Mouse (Mus musculus): ENCODE data around the gene Sart1. TPM values are rescaled to one million over a fixed set of nuclear protein-coding genes. Genes with fewer than 3 reads are reported as not detected.
A peak's percentile ranks its signal among the peaks of the same experiment; 100 is the strongest.
"Not testable (repeated sequence)": the region's sequence is repeated elsewhere in the genome, so short reads cannot be mapped to it uniquely, and the experiment has no call there.

The Sart1 gene
- total RNA-seq, 4 experiments from 2014 or later = 75.2 to 101 (median 98.6) TPM

- DNase-seq = no peak
These were observed 25.3 kb upstream of the Sart1 start for GRCm38 (mm10) chr19:5413840-5414239.

GRCm38 (mm10) chr19:5411961-5412360 lies 23.5 kb upstream of the Sart1 start:
- DNase-seq = no peak

DNA sequence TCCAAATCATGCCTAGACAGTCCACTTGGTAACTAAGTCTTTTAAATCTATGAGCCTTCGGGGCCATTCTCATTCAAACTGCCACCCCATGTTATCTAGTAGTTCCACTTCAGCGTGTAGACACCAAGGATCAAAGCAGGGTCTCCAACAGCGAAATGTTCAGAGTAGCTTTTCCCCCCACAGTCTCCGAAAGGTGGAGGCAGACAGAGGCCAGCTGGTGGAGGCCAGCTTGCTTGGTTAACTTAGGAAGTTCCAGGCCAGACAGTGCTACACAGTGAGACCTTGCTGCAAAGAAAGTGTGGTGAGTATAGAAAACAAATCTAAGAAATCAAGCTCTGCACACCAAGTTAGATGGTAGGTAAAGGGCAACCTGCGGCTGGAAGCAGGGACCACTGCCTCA lies 22.1 kb upstream of the Sart1 start:
- no peak for DNase-seq

DNA sequence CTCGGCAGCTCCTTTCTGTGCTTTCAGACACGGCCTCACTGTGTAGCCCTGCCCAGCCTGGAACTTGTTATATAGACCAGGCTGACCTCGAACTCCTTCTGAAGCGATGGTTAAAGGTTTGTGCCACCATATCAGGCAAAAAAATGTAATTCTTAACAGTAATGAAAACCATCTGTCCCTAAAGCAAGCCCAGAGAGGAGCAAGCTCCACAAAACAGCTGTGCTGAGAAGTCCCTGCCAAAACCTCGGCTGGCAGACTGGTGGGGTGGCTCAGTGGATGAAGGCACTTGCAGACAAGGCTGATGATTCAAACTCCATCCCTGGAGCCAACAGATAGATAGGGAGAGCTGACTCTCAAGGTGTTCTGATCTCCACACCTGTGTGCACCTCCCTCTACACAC lies 20.6 kb upstream of the Sart1 start:
- no peak for DNase-seq

DNA sequence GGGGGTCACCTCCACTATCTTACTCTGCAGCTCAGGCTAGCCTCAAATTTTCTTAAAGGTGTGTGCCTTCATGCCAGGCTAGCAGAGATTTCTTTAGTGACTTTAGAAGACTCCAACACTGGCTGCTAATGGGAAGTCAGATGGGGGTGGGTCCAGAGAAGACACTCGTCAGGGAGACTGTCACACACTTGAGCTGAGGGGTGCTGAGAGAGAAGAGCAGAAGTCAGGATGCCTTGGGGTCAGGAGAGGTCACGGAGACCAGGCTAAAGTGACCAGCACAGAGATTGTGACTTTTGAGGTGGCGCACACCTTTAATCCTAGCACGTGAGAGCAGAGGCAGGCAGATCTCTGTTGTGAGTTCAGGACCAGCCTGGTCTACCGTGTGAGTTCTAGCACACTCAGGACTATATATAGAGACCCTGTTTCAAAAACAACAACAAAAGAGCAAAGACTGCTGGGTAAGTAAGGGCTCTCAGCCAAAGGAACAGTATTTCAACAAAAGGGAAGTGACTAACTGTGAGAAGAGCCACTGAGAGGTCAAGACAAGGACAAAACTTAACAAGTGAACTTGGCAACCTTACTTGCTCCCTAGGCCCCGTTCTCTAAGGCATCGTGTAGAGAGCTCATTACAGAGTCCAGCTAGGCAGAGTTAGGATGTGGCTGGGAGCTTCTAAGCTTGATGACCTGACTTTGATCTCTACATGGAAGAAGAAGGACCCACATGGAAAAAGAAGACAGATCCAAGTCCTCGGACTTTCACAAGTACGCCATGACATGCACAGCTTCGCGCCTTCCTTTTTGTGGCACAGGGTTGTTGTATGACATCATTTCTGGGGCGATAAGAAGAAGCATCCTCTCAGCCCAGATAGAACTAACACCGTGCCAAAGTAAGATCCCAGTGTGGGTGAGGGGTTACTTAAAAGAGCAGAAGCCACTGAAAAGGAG lies 19.8 kb upstream of the Sart1 start:
- DNase-seq = no peak

GRCm38 (mm10) chr19:5407133-5407532 lies 18.6 kb upstream of the Sart1 start:
- no peak for DNase-seq

GRCm38 (mm10) chr19:5406531-5407126 lies 18.1 kb upstream of the Sart1 start:
- peak; percentile 57 for DNase-seq

DNA sequence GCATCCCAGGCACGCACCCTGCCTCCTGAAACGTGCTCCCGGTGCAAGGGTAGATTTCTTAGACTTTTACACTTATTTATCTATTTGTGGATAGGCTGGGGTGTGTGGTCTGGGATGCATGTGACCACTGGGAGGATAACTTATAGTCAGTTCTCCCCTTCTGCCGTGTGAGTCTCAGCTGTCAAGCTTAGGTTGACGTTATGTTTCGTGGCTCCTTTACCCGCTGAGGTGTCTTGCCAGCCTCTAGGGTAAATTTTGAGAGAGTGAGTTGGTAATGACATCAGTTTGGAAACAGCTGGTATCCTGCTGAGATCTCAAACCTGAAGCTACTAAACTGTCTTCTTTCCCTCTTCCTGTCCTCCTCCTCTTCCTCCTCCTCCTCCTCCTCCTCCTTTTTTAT lies 17.4 kb upstream of the Sart1 start:
- no peak for DNase-seq

- DNase-seq = no peak
These were observed 13.8 kb upstream of the Sart1 start, which contains the start of gene Tsga10ip for GRCm38 (mm10) chr19:5402293-5402692. TSS of gene Tsga10ip (minus strand) at chr19:5402526.

DNA sequence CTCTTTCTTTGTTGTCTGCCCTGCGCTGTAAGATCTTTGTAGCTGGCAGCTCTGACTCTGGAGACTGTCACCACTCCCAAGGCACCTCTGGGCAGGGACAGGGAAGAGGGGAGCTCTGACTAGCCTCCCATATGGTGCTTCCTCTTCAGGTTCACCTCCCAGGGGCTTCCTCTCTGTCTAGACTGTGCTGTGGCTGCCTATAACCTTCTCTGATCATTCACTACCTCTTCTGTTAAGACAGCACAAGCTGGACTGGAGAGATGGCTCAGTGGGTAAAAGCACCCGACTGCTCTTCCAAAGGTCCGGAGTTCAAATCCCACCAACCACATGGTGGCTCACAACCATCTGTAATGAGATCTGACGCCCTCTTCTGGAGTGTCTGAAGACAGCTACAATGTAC lies 12.6 kb upstream of the Sart1 start:
- not testable (repeated sequence) for DNase-seq

DNA sequence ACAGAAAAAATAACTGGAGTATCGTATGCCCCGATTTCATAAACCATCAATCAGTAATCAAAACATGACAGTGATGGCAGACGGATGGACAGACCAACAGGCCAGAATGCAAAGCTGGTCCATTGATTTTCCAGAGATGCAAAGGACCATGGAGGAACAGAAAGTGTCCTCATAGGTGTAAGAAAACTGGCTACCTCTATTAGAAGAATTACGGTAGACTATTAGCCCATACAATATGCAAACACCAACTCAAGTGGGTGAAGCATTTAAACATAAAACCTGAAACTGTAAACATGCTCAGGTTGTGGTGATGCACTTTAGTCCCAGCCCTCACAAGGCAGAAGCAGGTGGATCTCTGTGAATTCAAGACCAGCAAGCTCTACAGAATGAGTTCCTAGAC lies 6.9 kb upstream of the Sart1 start:
- no peak for DNase-seq

DNA sequence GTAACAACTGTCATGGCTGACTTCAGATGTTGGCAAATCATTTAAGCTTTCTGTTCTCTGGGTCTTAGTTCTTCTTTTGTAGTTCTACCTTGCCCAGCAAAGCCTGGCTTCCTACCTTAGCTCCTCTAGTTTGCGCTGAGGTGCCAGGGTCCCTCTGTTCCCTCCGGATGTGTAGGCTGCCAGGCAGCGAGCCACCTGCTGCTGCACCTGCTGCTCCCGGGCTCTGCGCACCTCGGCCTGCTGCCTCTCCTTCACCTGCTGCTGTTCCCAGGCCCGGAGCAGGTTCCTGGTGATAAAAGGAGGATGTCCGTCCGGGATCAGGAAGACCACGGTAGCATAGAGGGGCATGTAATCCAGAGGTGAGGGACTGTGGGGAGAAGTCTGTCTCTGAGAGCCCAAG lies 5.7 kb upstream of the Sart1 start:
- no peak for DNase-seq

DNA sequence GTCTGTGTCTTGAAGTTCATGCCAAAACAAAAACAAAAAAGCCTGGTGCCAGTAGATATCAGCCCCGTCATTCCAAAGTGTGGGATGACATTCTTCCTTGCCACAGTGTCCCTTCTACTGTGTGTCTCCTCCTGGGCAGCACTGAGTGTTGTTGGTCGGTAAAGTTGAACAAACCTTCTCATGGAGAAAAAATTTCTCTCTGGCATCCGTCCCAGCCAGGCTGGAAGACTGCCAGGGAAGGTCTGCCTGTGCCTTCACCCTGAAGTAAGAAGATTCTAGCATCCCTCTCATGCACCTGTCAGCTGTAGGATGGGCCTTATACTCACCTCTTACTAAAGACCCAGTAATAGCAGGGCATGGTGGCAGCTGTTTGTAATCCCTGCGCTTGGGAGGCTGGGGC lies 4.4 kb upstream of the Sart1 start:
- peak; percentile 68 for DNase-seq

DNA sequence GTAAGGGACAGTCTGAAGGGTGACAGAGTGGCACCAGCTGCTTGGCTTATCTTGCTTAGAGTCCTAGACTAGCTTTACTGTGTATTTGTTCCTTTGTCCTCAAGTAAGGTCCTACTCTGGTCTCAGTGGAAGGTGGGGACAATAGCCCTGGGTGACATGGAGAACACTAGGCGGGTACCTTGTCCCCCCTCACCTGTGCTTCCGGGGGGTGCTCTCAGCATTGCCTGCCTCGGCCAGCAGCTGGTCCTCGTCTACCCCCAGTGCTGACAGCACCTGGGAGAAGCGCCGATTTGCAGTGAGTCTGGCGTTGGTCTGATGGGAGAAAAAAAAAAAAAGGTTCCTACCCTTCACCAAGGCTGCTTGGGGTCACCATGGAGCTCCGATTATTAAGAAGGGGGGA lies 1.9 kb upstream of the Sart1 start:
- DNase-seq = no peak

DNA sequence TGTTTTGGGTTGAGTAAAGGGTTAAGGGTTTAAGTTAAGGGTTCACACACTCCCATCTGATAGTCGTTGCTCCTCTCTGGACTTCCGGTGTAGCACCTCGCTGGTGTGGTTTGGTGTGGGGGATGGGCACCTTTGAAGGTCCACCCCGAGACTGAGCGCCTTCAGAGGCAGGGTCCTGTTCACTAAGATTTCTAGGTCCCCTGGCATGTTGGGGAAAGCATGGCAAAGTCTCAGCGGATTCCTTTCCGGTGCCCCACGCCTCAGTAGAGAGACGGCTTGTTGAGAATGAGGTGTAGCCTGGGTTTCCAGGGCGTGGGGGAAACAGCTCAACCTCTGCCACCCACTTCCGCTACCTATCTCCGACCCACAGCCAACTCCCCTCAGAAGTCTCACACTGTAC lies 1.1 kb upstream of the Sart1 start:
- DNase-seq = no peak

DNA sequence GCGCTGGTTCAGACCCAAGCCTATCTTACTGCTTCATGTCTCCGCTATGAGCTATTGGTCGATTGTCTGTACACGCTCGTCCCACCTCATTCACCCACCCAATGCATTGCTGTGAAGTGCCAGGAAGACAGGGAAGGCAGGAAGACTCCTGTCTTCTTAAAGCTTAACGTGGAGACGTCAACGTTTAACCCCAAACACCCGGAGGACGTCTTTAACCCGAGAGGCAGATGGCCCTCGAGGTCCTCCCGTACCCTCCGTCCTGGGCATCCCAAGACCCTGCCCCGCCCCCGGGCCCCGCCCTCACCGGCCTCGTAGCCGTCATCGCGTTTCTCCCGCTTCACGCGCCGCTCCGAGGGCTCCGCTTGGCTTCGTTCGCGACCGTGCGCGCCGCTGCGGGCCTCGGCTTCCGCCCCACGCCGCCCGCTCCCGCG lies 477 bp downstream of the Sart1 start:
- DNase-seq = no peak

DNA sequence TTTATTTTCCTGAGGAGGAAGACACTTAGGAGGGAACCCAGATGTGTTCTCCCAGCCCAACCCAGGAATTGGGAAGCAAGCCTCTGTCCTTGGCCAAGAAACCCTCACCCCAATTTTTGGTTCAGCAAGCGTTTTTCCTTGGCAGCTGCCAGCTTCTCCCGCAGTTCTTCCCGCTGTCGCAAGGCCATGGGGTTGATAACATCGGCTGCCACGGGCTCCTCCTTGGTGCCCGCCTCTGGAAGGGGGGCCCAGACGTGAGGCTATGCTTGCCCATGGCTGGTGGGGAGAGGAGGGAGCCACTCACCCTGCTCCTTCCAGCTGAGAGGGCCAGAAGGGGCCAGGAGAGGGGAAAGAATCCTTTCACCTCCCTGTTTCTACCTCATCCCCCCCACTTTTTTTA lies 3.8 kb downstream of the Sart1 start:
- DNase-seq = no peak

GRCm38 (mm10) chr19:5383326-5383725 lies 5.2 kb downstream of the Sart1 start:
- no peak for DNase-seq

- no peak for DNase-seq
These were observed 11.1 kb downstream of the Sart1 start for GRCm38 (mm10) chr19:5377446-5377845.

DNA sequence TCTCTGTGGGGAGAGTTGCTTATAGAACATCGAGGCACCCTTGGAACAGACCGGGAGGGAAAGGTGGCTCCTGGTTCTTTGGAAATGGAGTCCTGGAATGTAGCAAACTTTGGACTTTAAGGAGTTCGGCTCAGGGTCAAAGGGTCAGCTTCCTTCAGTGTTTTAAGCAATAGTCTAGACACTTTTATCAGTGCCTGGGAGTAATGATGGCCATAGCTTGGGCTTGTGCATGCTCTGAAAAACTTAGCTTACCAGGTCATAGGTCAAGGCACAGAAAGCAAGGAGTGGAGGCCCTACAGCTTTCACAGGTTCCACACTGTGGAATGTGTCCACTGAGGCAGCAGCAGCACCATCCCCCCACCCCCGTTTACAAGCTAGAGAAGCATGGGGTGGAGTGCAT lies 13.8 kb downstream of the Sart1 start:
- DNase-seq = no peak

GRCm38 (mm10) chr19:5374177-5374576 lies 14.3 kb downstream of the Sart1 start:
- DNase-seq = no peak

GRCm38 (mm10) chr19:5372724-5373123 lies 15.8 kb downstream of the Sart1 start:
- DNase-seq = no peak

DNA sequence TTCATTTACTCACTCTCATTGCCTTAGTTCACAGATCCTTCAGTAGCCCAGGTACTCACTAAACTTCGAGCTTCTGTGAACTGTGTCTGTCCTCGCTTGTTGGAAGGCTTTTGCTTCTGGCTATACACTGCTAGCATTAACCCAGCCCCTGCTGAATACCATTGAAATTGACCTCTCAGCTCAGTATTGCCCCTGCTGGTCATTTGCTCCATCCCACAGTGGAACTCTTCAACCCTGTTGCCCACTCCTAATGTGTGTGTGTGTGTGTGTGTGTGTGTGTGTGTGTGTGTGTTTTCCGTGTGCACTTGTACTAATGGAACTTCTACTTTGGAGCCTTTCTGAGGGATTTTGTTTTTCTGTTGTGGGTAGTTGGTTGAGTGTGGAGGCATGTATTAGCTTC lies 17.6 kb downstream of the Sart1 start:
- DNase-seq = no peak

DNA sequence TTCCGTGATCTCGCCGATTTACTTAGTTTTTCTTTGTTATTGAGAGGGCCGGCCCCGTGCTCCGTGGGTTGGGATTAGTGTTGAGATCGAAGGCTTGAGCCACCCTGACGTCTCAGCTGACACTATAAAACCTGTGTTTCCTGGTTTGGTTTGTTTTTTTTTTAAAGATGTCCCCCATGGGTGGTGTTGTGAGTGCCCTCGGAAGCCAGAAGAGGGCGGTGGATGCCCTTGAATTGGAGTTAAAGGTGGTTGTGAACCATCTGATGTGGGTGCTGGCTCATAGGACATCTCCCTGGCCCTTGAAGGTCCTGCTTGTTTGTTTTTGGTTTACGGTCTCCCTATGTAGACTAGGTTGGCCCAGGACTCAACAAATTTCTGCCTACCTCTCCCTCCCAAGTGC lies 21.0 kb downstream of the Sart1 start:
- no peak for DNase-seq
